Comparison of ENCODE assay signal across 7 mouse cellular contexts in the genomic region with DNA sequence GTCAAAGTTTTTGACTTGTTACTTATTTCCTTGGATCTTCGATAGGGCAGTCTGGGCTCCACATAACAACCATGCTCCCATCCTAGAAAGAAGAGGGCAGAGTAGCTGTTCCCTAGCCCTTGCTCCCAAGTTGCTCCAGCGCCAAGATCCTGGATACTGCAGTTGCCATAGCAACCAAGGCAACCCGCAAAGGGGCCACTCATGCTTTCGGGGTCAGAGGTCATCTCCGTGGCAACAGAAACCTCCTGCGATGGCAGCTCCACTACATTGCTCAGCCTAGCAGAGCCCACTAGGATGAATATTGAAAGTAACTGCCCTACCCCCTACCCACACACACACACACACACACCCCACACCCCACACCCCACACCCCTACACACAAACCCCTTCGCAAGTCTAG. TPM values are rescaled to one million over a fixed set of nuclear protein-coding genes. Genes with fewer than 3 reads are reported as not detected.
DNase-seq lines count a peak whose midpoint lies in the region; ATAC-seq and TF ChIP-seq lines count a peak whose summit lies in the region.

No protein-coding gene starts in this region.

- no peaks in the 10 kb centered on the region for H3K4me1 ChIP-seq in liver, embryonic 11.5 days (replicated peaks; ENCODE audit: control insufficient read depth, insufficient read depth, low read length)
- no peaks in the 10 kb centered on the region for H3K4me1 ChIP-seq in liver, embryonic 12.5 days
- H3K4me1 ChIP-seq in hindbrain, postnatal 0 days (ENCODE audit: insufficient read depth, low read length), result 0 out of 2 replicates have a peak, but pooled peaks cover 2% of the 10 kb centered on the region
- H3K4me1 ChIP-seq in midbrain, embryonic 15.5 days, result peaks cover 16% of the 10 kb centered on the region

- H3K4me2 ChIP-seq in liver, embryonic 11.5 days, result no peak overlapping the region
- H3K4me2 ChIP-seq in liver, embryonic 12.5 days, result no peak overlapping the region
- H3K4me2 ChIP-seq in hindbrain, postnatal 0 days (ENCODE audit: low read depth, low read length), result peak overlapping the region; percentile 26; the same call in 1 of the 2 replicates
- peak overlapping the region; percentile 24 for H3K4me2 ChIP-seq in midbrain, embryonic 15.5 days

- H3K36me3 ChIP-seq in liver, embryonic 11.5 days (ENCODE audit: control insufficient read depth, insufficient read depth, low read length), result no peaks in the 10 kb centered on the region
- no peaks in the 10 kb centered on the region for H3K36me3 ChIP-seq in liver, embryonic 12.5 days
- H3K36me3 ChIP-seq in hindbrain, postnatal 0 days (ENCODE audit: insufficient read depth, low read length), result no peaks in the 10 kb centered on the region
- no peaks in the 10 kb centered on the region for H3K36me3 ChIP-seq in midbrain, embryonic 15.5 days (replicated peaks)

- H3K27ac ChIP-seq in liver, embryonic 11.5 days (ENCODE audit: low read depth, low read length), result no peak overlapping the region
- no peak overlapping the region for H3K27ac ChIP-seq in liver, embryonic 12.5 days
- H3K27ac ChIP-seq in hindbrain, postnatal 0 days, result no peak overlapping the region
- H3K27ac ChIP-seq in midbrain, embryonic 15.5 days, result no peak overlapping the region

- no peak for TF ChIP-seq CTCF in hindbrain, postnatal 0 days (IDR thresholded peaks at IDR 0.05; ENCODE audit: low read depth)

- peak; percentile 51 for ATAC-seq in liver, embryonic 11.5 days (replicated peaks; ENCODE audit: low FRiP score)
- no peak for ATAC-seq in liver, embryonic 12.5 days
- ATAC-seq in hindbrain, postnatal 0 days, result peak; percentile 94
- peak; percentile 90 for ATAC-seq in midbrain, embryonic 15.5 days (replicated peaks)

- DNase-seq in liver, embryonic 11.5 days (ENCODE audit: low spot score), result peak; percentile 48
- DNase-seq in embryo, embryonic 11 days, result peak; percentile 97
- DNase-seq in hindbrain, postnatal 0 days (ENCODE audit: low spot score), result peak; percentile 92
- DNase-seq in spleen, adult 12 weeks (ENCODE audit: low spot score), result no peak
- no peak for DNase-seq in spleen, postnatal 10 days (ENCODE audit: low spot score in 2 of 2)

- WGBS in liver, embryonic 11.5 days, result 35% methylated on average over 7 of the region's 7 CpGs
- 33% methylated on average over 7 of the region's 7 CpGs for WGBS in liver, embryonic 12.5 days (ENCODE audit: insufficient replicate concordance)
- WGBS in hindbrain, postnatal 0 days, result 4% methylated on average over 7 of the region's 7 CpGs
- WGBS in midbrain, embryonic 15.5 days, result 4% methylated on average over 7 of the region's 7 CpGs

- H3K9me3 ChIP-seq in liver, embryonic 11.5 days (ENCODE audit: control insufficient read depth, low read length), result no peaks in the 10 kb centered on the region
- H3K9me3 ChIP-seq in liver, embryonic 12.5 days (replicated peaks), result no peaks in the 10 kb centered on the region
- H3K9me3 ChIP-seq in hindbrain, postnatal 0 days (ENCODE audit: low read length), result no peaks in the 10 kb centered on the region
- no peaks in the 10 kb centered on the region for H3K9me3 ChIP-seq in midbrain, embryonic 15.5 days

- H3K4me3 ChIP-seq in liver, embryonic 11.5 days (ENCODE audit: low read depth, low read length), result no peak overlapping the region
- no peak overlapping the region for H3K4me3 ChIP-seq in liver, embryonic 12.5 days
- H3K4me3 ChIP-seq in hindbrain, postnatal 0 days (ENCODE audit: low read length), result no peak overlapping the region
- 0 out of 2 replicates have a peak overlapping the region, but pooled peaks have one; percentile 3 for H3K4me3 ChIP-seq in midbrain, embryonic 15.5 days

- H3K9ac ChIP-seq in liver, embryonic 11.5 days (ENCODE audit: low read depth, low read length), result no peak overlapping the region
- no peak overlapping the region for H3K9ac ChIP-seq in liver, embryonic 12.5 days
- no peak overlapping the region for H3K9ac ChIP-seq in hindbrain, postnatal 0 days (replicated peaks; ENCODE audit: low read length)
- no peak overlapping the region for H3K9ac ChIP-seq in midbrain, embryonic 15.5 days

- peaks cover under 1% of the 10 kb centered on the region; the same call in 1 of the 2 replicates for H3K27me3 ChIP-seq in liver, embryonic 11.5 days (replicated peaks; ENCODE audit: control insufficient read depth, insufficient read depth, low read length)
- peaks cover 4% of the 10 kb centered on the region for H3K27me3 ChIP-seq in liver, embryonic 12.5 days (replicated peaks)
- no peaks in the 10 kb centered on the region for H3K27me3 ChIP-seq in hindbrain, postnatal 0 days (ENCODE audit: insufficient read depth, low read length)
- no peaks in the 10 kb centered on the region for H3K27me3 ChIP-seq in midbrain, embryonic 15.5 days (replicated peaks)

RNA-seq across cellular contexts. Expression of gene Fgf14, which starts 7.2 kb away (rescaled TPM):
- polyA plus RNA-seq in liver, embryonic 11.5 days (2014; fragmentation: Nextera tagmentation; extraction: Ambion mirVana), result 0.13 and 0.22 TPM in 2 replicates
- polyA plus RNA-seq in liver, embryonic 12.5 days (2016; fragmentation: Nextera tagmentation; extraction: Ambion mirVana), result 0.06 TPM in 1 of 2 replicates, not detected in the other
- total RNA-seq in hindbrain, postnatal 0 days (2014; rRNA removed), result 33.5 and 41.0 TPM in 2 replicates
- 30.9 and 32.5 TPM in 2 replicates for polyA plus RNA-seq in hindbrain, postnatal 0 days (2015; fragmentation: Nextera tagmentation; extraction: Ambion mirVana)
- 26.0 and 30.9 TPM in 2 replicates for polyA plus RNA-seq in midbrain, embryonic 15.5 days (2015; fragmentation: Nextera tagmentation; extraction: Ambion mirVana)

Comparison
In these comparisons a context has a peak if more than half of its experiments do, and no peak if none do; other contexts are left out.
1. DNase-seq: peak in liver, embryonic 11.5 days (single experiment), embryo, embryonic 11 days (single experiment) and hindbrain, postnatal 0 days (single experiment); none in spleen, adult 12 weeks (single experiment) and spleen, postnatal 10 days (0 of 2).
2. H3K4me2 ChIP-seq: peak in hindbrain, postnatal 0 days (single experiment) and midbrain, embryonic 15.5 days (single experiment); none in liver, embryonic 11.5 days (single experiment) and liver, embryonic 12.5 days (single experiment).
3. RNA of gene Fgf14, which starts 7.2 kb away (polyA plus RNA-seq): 30.9 to 32.5 TPM in hindbrain, postnatal 0 days and 26.0 to 30.9 TPM in midbrain, embryonic 15.5 days; 0.13 to 0.22 TPM in liver, embryonic 11.5 days and 0.06 TPM in liver, embryonic 12.5 days; every median in the first group is over 10 times any median in the second.